Mouse (Mus musculus): ENCODE results near the gene Cfap126.
"Not testable (repeated sequence)": the region's sequence is repeated elsewhere in the genome, so short reads cannot be mapped to it uniquely, and the experiment has no call there.

GRCm38 (mm10) chr1:171070879-171071278 is 42.8 kb upstream of the Cfap126 start:
- not testable (repeated sequence) for TF ChIP-seq CTCF (IDR thresholded peaks at IDR 0.05); POLR2A (IDR thresholded peaks at IDR 0.05; ENCODE audit: insufficient read depth, low read depth, low read length); EP300 (IDR thresholded peaks at IDR 0.05; ENCODE audit: insufficient read depth, low read depth, low read length)
